Mouse (Mus musculus) erythroblast, embryonic 14.5 days (primary cell): ENCODE measurements around the gene Hoxa13. TPM values are rescaled to one million over a fixed set of nuclear protein-coding genes. Genes with fewer than 3 reads are reported as not detected.

Source experiments
- H3K27me3 ChIP-seq: 2 replicates; pipeline ENCODE4 v1.6.1; 2012; ENCODE audit warnings: inconsistent platforms; ENCODE audit not compliant: control insufficient read depth
- H3K36me3 ChIP-seq: 2 replicates; pipeline ENCODE4 v1.6.1; 2012; ENCODE audit warnings: mild to moderate bottlenecking, inconsistent platforms; ENCODE audit not compliant: control insufficient read depth
- H3K4me1 ChIP-seq: 2 replicates; pipeline ENCODE4 v1.6.1; 2012; ENCODE audit warnings: inconsistent platforms; ENCODE audit not compliant: control insufficient read depth
- H3K4me3 ChIP-seq: replicated peaks from 2 replicates; pipeline ENCODE3; 2012; ENCODE audit warnings: moderate library complexity, mild to moderate bottlenecking, inconsistent platforms
- H3K9me3 ChIP-seq: 2 replicates; pipeline ENCODE4 v1.6.1; 2012; ENCODE audit warnings: low read length, inconsistent platforms, mixed read lengths; ENCODE audit not compliant: control insufficient read depth
- GATA1 ChIP-seq: IDR thresholded peaks from 2 replicates; pipeline ENCODE4 v1.6.1; 2012; ENCODE audit warnings: low read length, inconsistent platforms, mixed read lengths
- TAL1 ChIP-seq: IDR thresholded peaks from 3 replicates; pipeline ENCODE4 v1.6.1; 2012; ENCODE audit warnings: low read length, inconsistent platforms, mixed read lengths
- polyA plus RNA-seq: library from polyadenylated mRNA; stranded (reverse); fragments of >175 nt; gene quantifications from 2 replicates; pipeline ENCODE4 v1.2.3, GENCODE M21; 2012

The Hoxa13 gene
- polyA plus RNA-seq, 1 experiment, result not detected

- Histone ChIP-seq H3K27me3 (peaks cover 100% of the 10 kb centered on the region), H3K9me3 (peaks cover 9% of the 10 kb centered on the region), H3K36me3 (no peaks in the 10 kb centered on the region), H3K4me1 (peaks cover 3% of the 10 kb centered on the region), H3K4me3 (no peak overlapping the region)
- TF ChIP-seq TAL1, result no peak
- no peak for TF ChIP-seq GATA1
Observed at GRCm38 (mm10) chr6:52221993-52222685, 38.5 kb downstream of the Hoxa13 start.

GRCm38 (mm10) chr6:52221337-52221992 lies 39.2 kb downstream of the Hoxa13 start, which contains the start of gene Hoxa7:
Gene Hoxa7, minus strand, starts transcription at chr6:52221854.
- no peak for TF ChIP-seq GATA1
- TF ChIP-seq TAL1, result no peak
- peak within 1 kb of the TSS; percentile 44 for H3K4me3 ChIP-seq
- peaks cover 100% of the 10 kb centered on the region for H3K27me3 ChIP-seq
- H3K9me3 ChIP-seq, result peaks cover 9% of the 10 kb centered on the region
- peaks cover 3% of the 10 kb centered on the region for H3K4me1 ChIP-seq
- H3K36me3 ChIP-seq, result no peaks in the 10 kb centered on the region

GRCm38 (mm10) chr6:52220865-52221310 lies 39.8 kb downstream of the Hoxa13 start:
- H3K4me3 ChIP-seq, result no peak overlapping the region
- peaks cover 100% of the 10 kb centered on the region for H3K27me3 ChIP-seq
- TF ChIP-seq TAL1 (no peak), GATA1 (no peak)
- H3K36me3 ChIP-seq, result no peaks in the 10 kb centered on the region
- peaks cover 3% of the 10 kb centered on the region for H3K4me1 ChIP-seq
- H3K9me3 ChIP-seq, result peaks cover 9% of the 10 kb centered on the region

- Histone ChIP-seq H3K9me3 (peaks cover 3% of the 10 kb centered on the region; the same call in 1 of the 2 replicates), H3K36me3 (no peaks in the 10 kb centered on the region), H3K4me1 (peaks cover 3% of the 10 kb centered on the region), H3K4me3 (no peak overlapping the region), H3K27me3 (peaks cover 100% of the 10 kb centered on the region)
- no peak for TF ChIP-seq TAL1
- no peak for TF ChIP-seq GATA1
Observed at GRCm38 (mm10) chr6:52220003-52220864, 40.4 kb downstream of the Hoxa13 start.

GRCm38 (mm10) chr6:52219234-52219942 lies 41.3 kb downstream of the Hoxa13 start:
- no peak for TF ChIP-seq TAL1
- no peak for TF ChIP-seq GATA1
- Histone ChIP-seq H3K27me3 (peaks cover 100% of the 10 kb centered on the region), H3K4me3 (no peak overlapping the region), H3K4me1 (peaks cover 3% of the 10 kb centered on the region), H3K9me3 (peaks cover 3% of the 10 kb centered on the region; the same call in 1 of the 2 replicates), H3K36me3 (no peaks in the 10 kb centered on the region)

- Histone ChIP-seq H3K27me3 (peaks cover 100% of the 10 kb centered on the region), H3K4me3 (no peak overlapping the region), H3K9me3 (peaks cover 3% of the 10 kb centered on the region; the same call in 1 of the 2 replicates), H3K36me3 (no peaks in the 10 kb centered on the region), H3K4me1 (peaks cover 3% of the 10 kb centered on the region)
- TF ChIP-seq TAL1, result no peak
- no peak for TF ChIP-seq GATA1
Observed at GRCm38 (mm10) chr6:52218643-52219215, 42.0 kb downstream of the Hoxa13 start.

GRCm38 (mm10) chr6:52217895-52218642 lies 42.6 kb downstream of the Hoxa13 start:
- no peak for TF ChIP-seq TAL1
- TF ChIP-seq GATA1, result no peak
- Histone ChIP-seq H3K4me1 (peaks cover 3% of the 10 kb centered on the region), H3K9me3 (peaks cover 3% of the 10 kb centered on the region; the same call in 1 of the 2 replicates), H3K36me3 (no peaks in the 10 kb centered on the region), H3K27me3 (peaks cover 100% of the 10 kb centered on the region), H3K4me3 (no peak overlapping the region)

GRCm38 (mm10) chr6:52217459-52217768 lies 43.3 kb downstream of the Hoxa13 start:
- no peak overlapping the region for H3K4me3 ChIP-seq
- no peak for TF ChIP-seq GATA1
- TF ChIP-seq TAL1, result no peak
- H3K27me3 ChIP-seq, result peaks cover 100% of the 10 kb centered on the region

More at GRCm38 (mm10) chr6:52217459-52217768, 43.3 kb downstream of the Hoxa13 start:
- Histone ChIP-seq H3K4me1 (peaks cover 3% of the 10 kb centered on the region), H3K36me3 (no peaks in the 10 kb centered on the region), H3K9me3 (peaks cover 3% of the 10 kb centered on the region; the same call in 1 of the 2 replicates)
